Comparison of ENCODE assay signal across 23 mouse cellular contexts in genomic region chr1:171957411-171957810, GRCm38 (mm10). TPM values are rescaled to one million over a fixed set of nuclear protein-coding genes. Genes with fewer than 3 reads are reported as not detected.
DNase-seq lines count a peak whose midpoint lies in the region; ATAC-seq lines count a peak whose summit lies in the region.
"Had no signal": no experiment of that assay in that cellular context is flagged by ENCODE, and none has a peak within 500 bp of the region (broad histone marks: within the 10 kb centered on the region; RNA-seq: fewer than 3 reads in every experiment).

No protein-coding gene starts in this region.

- ATAC-seq in heart, embryonic 12.5 days (ENCODE audit: insufficient number of reproducible peaks, low FRiP score): no peak
- ATAC-seq in activated CD4-positive, CD25-positive, alpha-beta regulatory T cell, adult 4 months: peak; percentile 43
- ATAC-seq in megakaryocyte, adult 5-6 weeks (ENCODE audit: poor library complexity, severe bottlenecking): peak; percentile 88
- ATAC-seq: forebrain, embryonic 13.5 days; intestine, embryonic 15.5 days had no signal

- no peaks in the 10 kb centered on the region for H3K36me3 ChIP-seq in heart, embryonic 12.5 days
- H3K36me3 ChIP-seq in limb, embryonic 10.5 days: no peaks in the 10 kb centered on the region
- H3K36me3 ChIP-seq: embryonic facial prominence, embryonic 10.5 days; heart, embryonic 13.5 days; hindbrain, embryonic 10.5 days; intestine, embryonic 15.5 days; kidney, embryonic 15.5 days; limb, embryonic 13.5 days had no signal

- no peak overlapping the region for H3K4me3 ChIP-seq in heart, embryonic 12.5 days
- H3K4me3 ChIP-seq in limb, embryonic 10.5 days: no peak overlapping the region
- H3K4me3 ChIP-seq: embryonic facial prominence, embryonic 10.5 days; forebrain, embryonic 13.5 days; heart, embryonic 13.5 days; hindbrain, embryonic 10.5 days; intestine, embryonic 15.5 days; kidney, embryonic 15.5 days; limb, embryonic 13.5 days had no signal

- H3K27ac ChIP-seq in heart, embryonic 12.5 days (ENCODE audit: poor library complexity, severe bottlenecking): no peak overlapping the region
- no peak overlapping the region for H3K27ac ChIP-seq in limb, embryonic 10.5 days
- H3K27ac ChIP-seq: embryonic facial prominence, embryonic 10.5 days; forebrain, embryonic 13.5 days; heart, embryonic 13.5 days; hindbrain, embryonic 10.5 days; intestine, embryonic 15.5 days; kidney, embryonic 15.5 days; limb, embryonic 13.5 days had no signal

- intact Hi-C loops in left cerebral cortex, postnatal 36 days (cut with DNase I): no loop called here

- 72% methylated on average over 2 of the region's 2 CpGs for WGBS in heart, embryonic 12.5 days
- WGBS in limb, embryonic 10.5 days: 87% methylated on average over 2 of the region's 2 CpGs

- no peaks in the 10 kb centered on the region for H3K4me1 ChIP-seq in heart, embryonic 12.5 days (replicated peaks)
- no peaks in the 10 kb centered on the region for H3K4me1 ChIP-seq in limb, embryonic 10.5 days
- H3K4me1 ChIP-seq: embryonic facial prominence, embryonic 10.5 days; forebrain, embryonic 13.5 days; heart, embryonic 13.5 days; hindbrain, embryonic 10.5 days; intestine, embryonic 15.5 days; kidney, embryonic 15.5 days; limb, embryonic 13.5 days had no signal

- no peak overlapping the region for H3K4me2 ChIP-seq in heart, embryonic 12.5 days
- H3K4me2 ChIP-seq: forebrain, embryonic 13.5 days; heart, embryonic 13.5 days; intestine, embryonic 15.5 days; kidney, embryonic 15.5 days; limb, embryonic 13.5 days had no signal

- DNase-seq in heart, adult 8-10 months (ENCODE audit: low spot score): peak; percentile 8
- DNase-seq in A20 (ENCODE audit: low read depth, low spot score): peak; percentile 55
- DNase-seq in limb, embryonic 10.5 days (ENCODE audit: low spot score): no peak
- no peak for DNase-seq in right cerebral cortex, postnatal 14 days
- DNase-seq in left cerebral cortex, postnatal 36 days (ENCODE audit: low spot score in 2 of 2): no peak
- DNase-seq: cerebellum, adult 11-12 months; cerebellum, postnatal 36 days; gastrocnemius, postnatal 25 days; lung, postnatal 36 days; midbrain, embryonic 14.5 days; right cerebral cortex, adult 18-20 months; thymus, postnatal 36 days had no signal

- no peaks in the 10 kb centered on the region for H3K27me3 ChIP-seq in heart, embryonic 12.5 days (replicated peaks)
- no peaks in the 10 kb centered on the region for H3K27me3 ChIP-seq in limb, embryonic 10.5 days (ENCODE audit: low read depth, poor library complexity, severe bottlenecking)
- H3K27me3 ChIP-seq: forebrain, embryonic 13.5 days; heart, embryonic 13.5 days; intestine, embryonic 15.5 days; kidney, embryonic 15.5 days; limb, embryonic 13.5 days had no signal

- no peaks in the 10 kb centered on the region for H3K9me3 ChIP-seq in heart, embryonic 12.5 days (replicated peaks)
- no peaks in the 10 kb centered on the region for H3K9me3 ChIP-seq in limb, embryonic 10.5 days (replicated peaks)
- H3K9me3 ChIP-seq: embryonic facial prominence, embryonic 10.5 days; forebrain, embryonic 13.5 days; heart, embryonic 13.5 days; hindbrain, embryonic 10.5 days; intestine, embryonic 15.5 days; kidney, embryonic 15.5 days; limb, embryonic 13.5 days had no signal

- H3K9ac ChIP-seq in heart, embryonic 12.5 days: no peak overlapping the region
- H3K9ac ChIP-seq: forebrain, embryonic 13.5 days; heart, embryonic 13.5 days; intestine, embryonic 15.5 days; kidney, embryonic 15.5 days; limb, embryonic 13.5 days had no signal

RNA-seq across cellular contexts. Expression of gene Slamf6, which starts 40.1 kb away (rescaled TPM):
- total RNA-seq in heart, adult 8-10 months (2022): under 1 TPM in 2 of 4 experiments, not detected in 2; 0.19 to 0.46 TPM
- not detected in 2 replicates for polyA plus RNA-seq in heart, embryonic 12.5 days (2016; fragmentation: Nextera tagmentation; extraction: Ambion mirVana)
- 100 to 1,000 TPM; 377 to 508 TPM for polyA plus RNA-seq in activated CD4-positive, CD25-positive, alpha-beta regulatory T cell, adult 4 months (2017; shearing (Covaris generic))
- 5.6 and 6.3 TPM in 2 replicates for total RNA-seq in megakaryocyte, adult 5-6 weeks (2015)
- total RNA-seq in megakaryocyte, adult 5-6 weeks (2017): 3.0 and 3.9 TPM in 2 replicates
- polyA plus RNA-seq in limb, embryonic 10.5 days (2016; fragmentation: Nextera tagmentation; extraction: Ambion mirVana): not detected in 2 replicates
- total RNA-seq in left cerebral cortex, postnatal 36 days (2021): not detected
- total RNA-seq: gastrocnemius, postnatal 25 days; layer of hippocampus, adult 18-20 months had no signal
- polyA plus RNA-seq: embryonic facial prominence, embryonic 10.5 days; forebrain, embryonic 13.5 days; hindbrain, embryonic 10.5 days; midbrain, embryonic 14.5 days had no signal

Comparison
In these comparisons a context has a peak if more than half of its experiments do, and no peak if none do; other contexts are left out.
1. DNase-seq: peak in heart, adult 8-10 months (single experiment) and A20 (single experiment); none in limb, embryonic 10.5 days (single experiment), right cerebral cortex, postnatal 14 days (single experiment) and left cerebral cortex, postnatal 36 days (0 of 2).